Mouse (Mus musculus) ES-E14 (cell line): Measurements from ENCODE around the gene Spsb3.

ENCODE experiments used
- CHD2 ChIP-seq: IDR thresholded peaks from 2 replicates; pipeline ENCODE4 v1.6.1; 2014; ENCODE audit warnings: mild to moderate bottlenecking, low read depth, low read length, inconsistent platforms
- ZC3H11A ChIP-seq: IDR thresholded peaks from 2 replicates; pipeline ENCODE4 v1.6.1; 2012; ENCODE audit warnings: low read depth, mild to moderate bottlenecking, inconsistent platforms, low read length, borderline replicate concordance
- ZNF384 ChIP-seq: IDR thresholded peaks from 2 replicates; pipeline ENCODE4 v1.6.1; 2012; ENCODE audit warnings: low read depth, low read length, inconsistent platforms

DNA sequence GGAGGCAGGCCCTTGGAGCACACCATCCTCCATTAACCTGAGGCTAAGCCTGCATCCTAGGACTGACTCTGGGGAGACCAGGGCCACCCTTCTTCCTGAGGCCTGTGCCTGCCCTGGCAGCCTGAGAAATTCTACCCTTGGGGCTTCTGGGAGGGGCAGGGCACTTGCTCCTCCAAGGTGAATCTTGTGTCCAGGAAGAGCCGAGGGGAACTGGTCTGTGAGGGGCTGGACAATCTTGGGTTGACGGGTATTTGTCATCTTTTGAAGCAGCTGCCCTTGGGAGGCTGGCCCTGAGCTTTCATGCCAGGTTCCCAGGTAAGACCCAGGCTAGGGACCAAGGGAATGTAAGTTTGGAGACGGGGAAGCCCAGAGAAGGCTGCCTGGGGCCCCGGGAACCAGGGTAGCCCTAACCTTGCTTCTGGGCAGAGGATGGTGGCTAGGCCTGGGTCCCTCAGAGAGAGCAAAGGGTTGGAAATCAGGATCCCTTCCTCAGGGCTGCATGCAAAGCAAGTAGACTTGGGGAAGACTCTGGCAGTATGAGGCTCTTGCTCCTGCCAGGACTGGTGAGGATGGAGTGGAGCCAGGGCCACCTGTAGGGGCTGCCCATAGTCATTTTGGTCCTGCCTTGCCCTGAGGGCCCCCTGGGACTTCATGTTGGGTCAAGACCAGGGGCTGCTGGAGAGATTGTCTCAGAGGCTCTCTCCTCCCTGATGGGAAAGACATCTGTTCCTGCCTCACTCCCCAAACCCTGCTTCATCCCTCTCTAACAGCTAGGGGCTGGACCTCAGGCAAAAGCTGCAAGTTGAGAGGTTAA, 11.8 kb downstream of the Spsb3 start:
- no peak for TF ChIP-seq CHD2
- TF ChIP-seq ZC3H11A = no peak
- TF ChIP-seq ZNF384 = no peak
